Mouse (Mus musculus) erythroblast, adult 5-6 weeks (primary cell): Measurements from ENCODE around the gene Sv2a. TPM values are rescaled to one million over a fixed set of nuclear protein-coding genes. Genes with fewer than 3 reads are reported as not detected.
"Not testable (repeated sequence)": the region's sequence is repeated elsewhere in the genome, so short reads cannot be mapped to it uniquely, and the experiment has no call there.

ENCODE experiments used
- ATAC-seq: replicated peaks from 2 replicates; pipeline ENCODE4 v1.8.0; 2016; ENCODE audit warnings: moderate number of reproducible peaks, mild to moderate bottlenecking, moderate TSS enrichment, inconsistent platforms; ENCODE audit not compliant: poor library complexity, low FRiP score, severe bottlenecking
- total RNA-seq, 2 experiments: library from RNA; stranded (forward) in 1 of 2; stranded (reverse) in 1 of 2; fragments of 150-400 nt in 1 of 2; fragments of 200-764, 138-1000 nt in 1 of 2; gene quantifications; 2 replicates each; pipeline versions ENCODE4 v1.2.3 to v1.2.4; 2015 to 2017; ENCODE audit warnings: low replicate concordance in 2 of 2

The Sv2a gene
- total RNA-seq, 2 experiments from 2014 or later = not detected

- peak; percentile 40 for ATAC-seq
Measured at GRCm38 (mm10) chr3:96219191-96219641, 38.3 kb downstream of the Sv2a start.

GRCm38 (mm10) chr3:96219661-96220130 is 38.7 kb downstream of the Sv2a start, which contains the start of the genes Bola1 and Hist2h2ab:
Gene Bola1 (minus strand): TSS chr3:96219709.
Gene Hist2h2ab (plus strand): TSS chr3:96219865.
- peak; percentile 66 for ATAC-seq

- ATAC-seq = not testable (repeated sequence)
Measured at GRCm38 (mm10) chr3:96220131-96220764, 39.3 kb downstream of the Sv2a start.

- ATAC-seq = peak; percentile 80
Measured at GRCm38 (mm10) chr3:96220765-96221639, 40.1 kb downstream of the Sv2a start, which contains the start of the genes Hist2h2ac and Hist2h2be. Gene Hist2h2ac (minus strand): TSS chr3:96220880. Gene Hist2h2be (plus strand): TSS chr3:96221119.

- no peak for ATAC-seq
Measured at GRCm38 (mm10) chr3:96221640-96222038, 40.7 kb downstream of the Sv2a start.

GRCm38 (mm10) chr3:96222774-96223173 is 41.8 kb downstream of the Sv2a start:
- ATAC-seq = no peak

- ATAC-seq = no peak
Measured at GRCm38 (mm10) chr3:96225421-96225820, 44.5 kb downstream of the Sv2a start.

- ATAC-seq = no peak
Measured at GRCm38 (mm10) chr3:96226695-96227648, 46.0 kb downstream of the Sv2a start.

GRCm38 (mm10) chr3:96228828-96229227 is 47.9 kb downstream of the Sv2a start:
- ATAC-seq = no peak

- ATAC-seq = no peak
Measured at GRCm38 (mm10) chr3:96230404-96230803, 49.5 kb downstream of the Sv2a start.

GRCm38 (mm10) chr3:96230910-96231757 is 50.2 kb downstream of the Sv2a start:
- ATAC-seq = no peak

GRCm38 (mm10) chr3:96231758-96232120 is 50.8 kb downstream of the Sv2a start:
- no peak for ATAC-seq

GRCm38 (mm10) chr3:96234914-96235313 is 54.0 kb downstream of the Sv2a start:
- ATAC-seq = no peak

- no peak for ATAC-seq
Measured at GRCm38 (mm10) chr3:96235836-96236235, 54.9 kb downstream of the Sv2a start.

GRCm38 (mm10) chr3:96236834-96237334 is 55.9 kb downstream of the Sv2a start:
- no peak for ATAC-seq

- ATAC-seq = no peak
Measured at GRCm38 (mm10) chr3:96237335-96237903, 56.5 kb downstream of the Sv2a start.

GRCm38 (mm10) chr3:96237904-96238511 is 57.1 kb downstream of the Sv2a start:
- peak; percentile 16 for ATAC-seq
